8 mouse cellular contexts compared by ENCODE assay signal in genomic region chr4:47603847-47604397, GRCm38 (mm10).
DNase-seq lines count a peak whose midpoint lies in the region; ATAC-seq and TF ChIP-seq lines count a peak whose summit lies in the region.

No protein-coding gene starts in this region.

- H3K27ac ChIP-seq in embryonic facial prominence, embryonic 14.5 days (replicated peaks; ENCODE audit: low read depth, low read length), result peak overlapping the region; percentile 83; the same call in 1 of the 2 replicates
- peak overlapping the region; percentile 97 for H3K27ac ChIP-seq in heart, embryonic 13.5 days (replicated peaks)
- 0 out of 2 replicates have a peak overlapping the region, but pooled peaks have one; percentile 42 for H3K27ac ChIP-seq in kidney, postnatal 0 days
- H3K27ac ChIP-seq in midbrain, embryonic 13.5 days, result no peak overlapping the region

- peak overlapping the region; percentile 30 for H3K4me3 ChIP-seq in embryonic facial prominence, embryonic 14.5 days (ENCODE audit: low read depth, low read length)
- H3K4me3 ChIP-seq in heart, embryonic 13.5 days, result peak overlapping the region; percentile 40
- peak overlapping the region; percentile 21 for H3K4me3 ChIP-seq in kidney, postnatal 0 days (replicated peaks; ENCODE audit: low read depth, low read length)
- peak overlapping the region; percentile 20; the same call in 1 of the 2 replicates for H3K4me3 ChIP-seq in midbrain, embryonic 13.5 days (replicated peaks)

- 19% methylated on average over 14 of the region's 14 CpGs for WGBS in embryonic facial prominence, embryonic 14.5 days
- 19% methylated on average over 14 of the region's 14 CpGs for WGBS in heart, embryonic 13.5 days
- WGBS in kidney, postnatal 0 days, result 10% methylated on average over 14 of the region's 14 CpGs
- WGBS in midbrain, embryonic 13.5 days, result 39% methylated on average over 14 of the region's 14 CpGs

- no peaks in the 10 kb centered on the region for H3K27me3 ChIP-seq in embryonic facial prominence, embryonic 14.5 days (replicated peaks; ENCODE audit: control insufficient read depth, insufficient read depth, low read length)
- peaks cover 2% of the 10 kb centered on the region; the same call in 1 of the 2 replicates for H3K27me3 ChIP-seq in heart, embryonic 13.5 days (replicated peaks)
- no peaks in the 10 kb centered on the region for H3K27me3 ChIP-seq in kidney, postnatal 0 days (ENCODE audit: insufficient read depth, low read length)
- H3K27me3 ChIP-seq in midbrain, embryonic 13.5 days, result no peaks in the 10 kb centered on the region

- no peaks in the 10 kb centered on the region for H3K9me3 ChIP-seq in embryonic facial prominence, embryonic 14.5 days (ENCODE audit: control insufficient read depth, low read length)
- no peaks in the 10 kb centered on the region for H3K9me3 ChIP-seq in heart, embryonic 13.5 days
- H3K9me3 ChIP-seq in kidney, postnatal 0 days (replicated peaks; ENCODE audit: low read length), result no peaks in the 10 kb centered on the region
- H3K9me3 ChIP-seq in midbrain, embryonic 13.5 days, result no peaks in the 10 kb centered on the region

- H3K9ac ChIP-seq in embryonic facial prominence, embryonic 14.5 days (ENCODE audit: low read depth, low read length), result peak overlapping the region; percentile 57
- H3K9ac ChIP-seq in heart, embryonic 13.5 days, result peak overlapping the region; percentile 78
- H3K9ac ChIP-seq in kidney, postnatal 0 days (ENCODE audit: low read depth, low read length), result peak overlapping the region; percentile 2
- no peak overlapping the region for H3K9ac ChIP-seq in midbrain, embryonic 13.5 days (replicated peaks)

- TF ChIP-seq CTCF in kidney, postnatal 0 days (IDR thresholded peaks at IDR 0.05; ENCODE audit: low read depth), result no peak

- peak; percentile 51 to 81 for DNase-seq in adrenal gland, adult (ENCODE audit: inconsistent age in 2 of 2, low spot score in 1 of 2)
- no peak for DNase-seq in adrenal gland, postnatal 4 days (ENCODE audit: low spot score in 2 of 2)
- peak; percentile 64 for DNase-seq in adrenal gland, adult 2 months
- peak; percentile 86 for DNase-seq in embryonic facial prominence, embryonic 14.5 days (ENCODE audit: low spot score)
- DNase-seq in kidney, postnatal 0 days (ENCODE audit: low spot score), result peak; percentile 72
- no peak for DNase-seq in urinary bladder, postnatal 4 days (ENCODE audit: low spot score in 2 of 2)

- peaks cover 16% of the 10 kb centered on the region for H3K4me1 ChIP-seq in embryonic facial prominence, embryonic 14.5 days (ENCODE audit: control insufficient read depth, insufficient read depth, low read length)
- H3K4me1 ChIP-seq in heart, embryonic 13.5 days, result peaks cover 28% of the 10 kb centered on the region
- H3K4me1 ChIP-seq in kidney, postnatal 0 days (replicated peaks; ENCODE audit: insufficient read depth, low read length), result peaks cover 3% of the 10 kb centered on the region
- peaks cover 12% of the 10 kb centered on the region for H3K4me1 ChIP-seq in midbrain, embryonic 13.5 days (replicated peaks)

- H3K36me3 ChIP-seq in embryonic facial prominence, embryonic 14.5 days (ENCODE audit: control insufficient read depth, insufficient read depth, low read length), result no peaks in the 10 kb centered on the region
- no peaks in the 10 kb centered on the region for H3K36me3 ChIP-seq in heart, embryonic 13.5 days
- no peaks in the 10 kb centered on the region for H3K36me3 ChIP-seq in kidney, postnatal 0 days (ENCODE audit: insufficient read depth, low read length)
- H3K36me3 ChIP-seq in midbrain, embryonic 13.5 days, result no peaks in the 10 kb centered on the region

- peak; percentile 93 for ATAC-seq in embryonic facial prominence, embryonic 14.5 days (ENCODE audit: low read depth)
- peak; percentile 78; the same call in 1 of the 2 replicates for ATAC-seq in heart, embryonic 13.5 days (ENCODE audit: extremely low read depth, insufficient number of reproducible peaks, low FRiP score, low TSS enrichment)
- ATAC-seq in kidney, postnatal 0 days (replicated peaks; ENCODE audit: low FRiP score, low read depth), result peak; percentile 84
- peak; percentile 56; the same call in 1 of the 2 replicates for ATAC-seq in midbrain, embryonic 13.5 days

- H3K4me2 ChIP-seq in embryonic facial prominence, embryonic 14.5 days (ENCODE audit: low read depth, low read length), result peak overlapping the region; percentile 56
- H3K4me2 ChIP-seq in heart, embryonic 13.5 days, result peak overlapping the region; percentile 71
- H3K4me2 ChIP-seq in kidney, postnatal 0 days (ENCODE audit: low read length), result peak overlapping the region; percentile 57
- peak overlapping the region; percentile 39 for H3K4me2 ChIP-seq in midbrain, embryonic 13.5 days (replicated peaks)

Comparison
In these comparisons a context has a peak if more than half of its experiments do, and no peak if none do; other contexts are left out.
1. DNase-seq: peak in adrenal gland, adult (2 of 2), adrenal gland, adult 2 months (single experiment), embryonic facial prominence, embryonic 14.5 days (single experiment) and kidney, postnatal 0 days (single experiment); none in adrenal gland, postnatal 4 days (0 of 2) and urinary bladder, postnatal 4 days (0 of 2).
2. Peak in every context shown above with its lines, with median percentiles within 50 percentile points of each other: ATAC-seq, H3K4me2 ChIP-seq and H3K4me3 ChIP-seq.